Mouse (Mus musculus) limb, embryonic 10.5 days (tissue): ENCODE results near the gene Nptx1. TPM values are rescaled to one million over a fixed set of nuclear protein-coding genes. Genes with fewer than 3 reads are reported as not detected.

ENCODE experiments used
- DNase-seq: peaks from one replicate; pipeline ENCODE4 v3.0.0-alpha.2; 2017; ENCODE audit warnings: low spot score
- H3K27ac ChIP-seq: fragments of 300-500 bp; sonication (generic); 2 replicates; pipeline ENCODE4 v1.5.1; 2016; ENCODE audit warnings: mild to moderate bottlenecking
- H3K27me3 ChIP-seq: fragments of 300-500 bp; sonication (generic); 2 replicates; pipeline ENCODE4 v1.6.1; 2016; ENCODE audit warnings: low read depth, mild to moderate bottlenecking; ENCODE audit not compliant: poor library complexity, severe bottlenecking
- H3K36me3 ChIP-seq: fragments of 300-500 bp; sonication (generic); 2 replicates; pipeline ENCODE4 v1.6.1; 2016; ENCODE audit warnings: mild to moderate bottlenecking, moderate library complexity
- H3K4me1 ChIP-seq: fragments of 300-500 bp; sonication (generic); 2 replicates; pipeline ENCODE4 v1.6.1; 2016
- H3K4me3 ChIP-seq: fragments of 300-500 bp; sonication (generic); 2 replicates; pipeline ENCODE4 v1.5.1; 2016; ENCODE audit warnings: mild to moderate bottlenecking, moderate library complexity
- H3K9me3 ChIP-seq: fragments of 300-500 bp; sonication (generic); replicated peaks from 2 replicates; pipeline ENCODE4 v1.6.1; 2016; ENCODE audit warnings: mild to moderate bottlenecking
- WGBS: fragments of 180-500 bp; shearing (Covaris S2); methylation state at CpG from one replicate; pipeline ENCODE4 v1.1.7; 2016; 5-methylcytosine and 5-hydroxymethylcytosine counted together
- polyA plus RNA-seq: library from polyadenylated mRNA; unstranded; fragments of >200 nt; fragmentation: Nextera tagmentation; extraction: Ambion mirVana; gene quantifications from 2 replicates; pipeline ENCODE4 v1.2.1, GENCODE M21; 2016

Gene Nptx1
- polyA plus RNA-seq, 1 experiment from 2014 or later: 0.36 TPM

GRCm38 (mm10) chr11:119532460-119532859 is 15.1 kb downstream of the Nptx1 start:
- Histone ChIP-seq H3K4me1 (peaks cover 4% of the 10 kb centered on the region; the same call in 1 of the 2 replicates), H3K27me3 (no peaks in the 10 kb centered on the region), H3K27ac (no peak overlapping the region), H3K9me3 (no peaks in the 10 kb centered on the region), H3K36me3 (no peaks in the 10 kb centered on the region), H3K4me3 (no peak overlapping the region)
- DNase-seq: no peak
- WGBS: 78% methylated on average over 8 of the region's 8 CpGs

GRCm38 (mm10) chr11:119528930-119529329 is 18.6 kb downstream of the Nptx1 start:
- no peaks in the 10 kb centered on the region for H3K36me3 ChIP-seq
- no peak for DNase-seq
- H3K4me1 ChIP-seq: peaks cover 8% of the 10 kb centered on the region
- no peak overlapping the region for H3K27ac ChIP-seq
- no peaks in the 10 kb centered on the region for H3K9me3 ChIP-seq
- H3K4me3 ChIP-seq: no peak overlapping the region
- H3K27me3 ChIP-seq: no peaks in the 10 kb centered on the region
- WGBS: 73% methylated on average over 11 of the region's 11 CpGs

- Histone ChIP-seq H3K36me3 (no peaks in the 10 kb centered on the region), H3K4me1 (peaks cover 12% of the 10 kb centered on the region), H3K27ac (no peak overlapping the region), H3K9me3 (no peaks in the 10 kb centered on the region), H3K27me3 (no peaks in the 10 kb centered on the region), H3K4me3 (no peak overlapping the region)
- DNase-seq: no peak
- 85% methylated on average over 14 of the region's 14 CpGs for WGBS
Observed at GRCm38 (mm10) chr11:119526068-119526966, 21.2 kb downstream of the Nptx1 start.

- H3K4me1 ChIP-seq: peaks cover 12% of the 10 kb centered on the region
- WGBS: 2% methylated on average over 33 of the region's 33 CpGs
- no peaks in the 10 kb centered on the region for H3K27me3 ChIP-seq
- peak overlapping the region; percentile 84 for H3K27ac ChIP-seq
- no peaks in the 10 kb centered on the region for H3K36me3 ChIP-seq
- peak overlapping the region; percentile 55 for H3K4me3 ChIP-seq
- no peaks in the 10 kb centered on the region for H3K9me3 ChIP-seq
- peak; percentile 96 for DNase-seq
Observed at GRCm38 (mm10) chr11:119524545-119524949, 23.0 kb downstream of the Nptx1 start.

- DNase-seq: no peak
- Histone ChIP-seq H3K4me1 (peaks cover 7% of the 10 kb centered on the region), H3K27ac (no peak overlapping the region), H3K9me3 (no peaks in the 10 kb centered on the region), H3K4me3 (no peak overlapping the region), H3K36me3 (no peaks in the 10 kb centered on the region), H3K27me3 (no peaks in the 10 kb centered on the region)
- 87% methylated on average over 3 of the region's 3 CpGs for WGBS
Observed at GRCm38 (mm10) chr11:119523392-119523791, 24.2 kb downstream of the Nptx1 start.

- DNase-seq: no peak
- Histone ChIP-seq H3K4me1 (peaks cover 7% of the 10 kb centered on the region), H3K4me3 (no peak overlapping the region), H3K36me3 (no peaks in the 10 kb centered on the region), H3K9me3 (no peaks in the 10 kb centered on the region), H3K27me3 (no peaks in the 10 kb centered on the region), H3K27ac (no peak overlapping the region)
- WGBS: 85% methylated on average over 8 of the region's 8 CpGs
Observed at GRCm38 (mm10) chr11:119522779-119523178, 24.8 kb downstream of the Nptx1 start.

GRCm38 (mm10) chr11:119521920-119522710 is 25.4 kb downstream of the Nptx1 start:
- no peak for DNase-seq
- no peak overlapping the region for H3K27ac ChIP-seq
- H3K9me3 ChIP-seq: no peaks in the 10 kb centered on the region
- peaks cover 7% of the 10 kb centered on the region for H3K4me1 ChIP-seq
- H3K4me3 ChIP-seq: no peak overlapping the region
- H3K36me3 ChIP-seq: no peaks in the 10 kb centered on the region
- 87% methylated on average over 6 of the region's 6 CpGs for WGBS
- peaks cover 4% of the 10 kb centered on the region for H3K27me3 ChIP-seq

- no peaks in the 10 kb centered on the region for H3K36me3 ChIP-seq
- DNase-seq: no peak
- H3K27me3 ChIP-seq: peaks cover 18% of the 10 kb centered on the region
- H3K4me3 ChIP-seq: no peak overlapping the region
- H3K9me3 ChIP-seq: no peaks in the 10 kb centered on the region
- H3K4me1 ChIP-seq: peaks cover 10% of the 10 kb centered on the region
- H3K27ac ChIP-seq: no peak overlapping the region
Observed at GRCm38 (mm10) chr11:119520713-119521063, 26.9 kb downstream of the Nptx1 start.

GRCm38 (mm10) chr11:119520005-119520712 is 27.4 kb downstream of the Nptx1 start:
- DNase-seq: no peak
- no peaks in the 10 kb centered on the region for H3K9me3 ChIP-seq
- H3K27ac ChIP-seq: no peak overlapping the region
- peaks cover 15% of the 10 kb centered on the region for H3K4me1 ChIP-seq
- H3K36me3 ChIP-seq: no peaks in the 10 kb centered on the region
- H3K27me3 ChIP-seq: peaks cover 23% of the 10 kb centered on the region
- no peak overlapping the region for H3K4me3 ChIP-seq
- 73% methylated on average over 5 of the region's 5 CpGs for WGBS

- peaks cover 31% of the 10 kb centered on the region for H3K27me3 ChIP-seq
- WGBS: 94% methylated on average over 1 of the region's 1 CpGs
Observed at GRCm38 (mm10) chr11:119519387-119519786, 28.2 kb downstream of the Nptx1 start.

GRCm38 (mm10) chr11:119516677-119517361 is 30.7 kb downstream of the Nptx1 start:
- no peak overlapping the region for H3K27ac ChIP-seq
- H3K27me3 ChIP-seq: peaks cover 51% of the 10 kb centered on the region
- 68% methylated on average over 12 of the region's 12 CpGs for WGBS
- peaks cover 34% of the 10 kb centered on the region for H3K4me1 ChIP-seq
- no peak for DNase-seq
- no peaks in the 10 kb centered on the region for H3K9me3 ChIP-seq
- H3K36me3 ChIP-seq: no peaks in the 10 kb centered on the region
- H3K4me3 ChIP-seq: no peak overlapping the region

More at GRCm38 (mm10) chr11:119519387-119519786, 28.2 kb downstream of the Nptx1 start:
- H3K4me1 ChIP-seq: peaks cover 19% of the 10 kb centered on the region
- H3K36me3 ChIP-seq: no peaks in the 10 kb centered on the region
- H3K27ac ChIP-seq: no peak overlapping the region
- no peak for DNase-seq
- H3K4me3 ChIP-seq: no peak overlapping the region
- H3K9me3 ChIP-seq: no peaks in the 10 kb centered on the region
